Mouse (Mus musculus): ENCODE measurements around the gene AC124108.1. TPM values are rescaled to one million over a fixed set of nuclear protein-coding genes. Genes with fewer than 3 reads are reported as not detected.
A peak's percentile ranks its signal among the peaks of the same experiment; 100 is the strongest.

The AC124108.1 gene
- polyA plus RNA-seq, 1 experiment from 2014 or later, result not detected

DNA sequence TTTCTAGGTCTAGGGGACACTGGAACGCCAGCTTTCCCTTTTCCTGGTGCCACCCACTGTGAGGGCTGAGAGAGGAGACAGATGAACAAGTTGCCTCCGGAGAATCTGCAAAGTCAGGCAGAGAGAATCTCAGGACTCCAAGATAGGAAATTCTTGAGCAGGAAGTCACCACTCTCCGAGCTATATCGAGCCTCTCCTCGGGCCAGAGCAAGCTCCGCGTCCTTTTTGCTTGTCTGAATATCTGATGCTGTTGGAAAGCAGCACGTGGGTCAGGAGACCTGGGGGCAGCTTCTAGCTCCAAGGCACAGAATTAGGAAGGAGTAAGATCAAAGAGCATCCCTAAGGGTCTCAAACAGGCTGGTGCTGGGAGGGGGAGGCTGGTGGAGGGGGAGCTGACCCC, 37.6 kb upstream of the AC124108.1 start:
- H3K9ac ChIP-seq (replicated peaks), result no peak overlapping the region
- H3K9me3 ChIP-seq (ENCODE audit: low read length), result no peaks in the 10 kb centered on the region
- DNase-seq (no peak), ATAC-seq (no peak)
- WGBS (ENCODE audit: insufficient replicate concordance), result 54% methylated on average over 8 of the region's 8 CpGs
- no peak for TF ChIP-seq CTCF (IDR thresholded peaks at IDR 0.05; ENCODE audit: low read depth)
- TF ChIP-seq EP300 (IDR thresholded peaks at IDR 0.05; ENCODE audit: low read depth), result no peak
- no peak overlapping the region for H3K27ac ChIP-seq (ENCODE audit: low read depth)
- peaks cover 10% of the 10 kb centered on the region for H3K27me3 ChIP-seq (ENCODE audit: insufficient read depth, low read length)
- H3K4me3 ChIP-seq (ENCODE audit: low read depth, low read length), result no peak overlapping the region
- H3K36me3 ChIP-seq (replicated peaks; ENCODE audit: insufficient read depth, low read length), result no peaks in the 10 kb centered on the region
- H3K4me2 ChIP-seq (ENCODE audit: low read depth, low read length), result no peak overlapping the region
- H3K4me1 ChIP-seq (ENCODE audit: insufficient read depth), result peaks cover 7% of the 10 kb centered on the region

DNA sequence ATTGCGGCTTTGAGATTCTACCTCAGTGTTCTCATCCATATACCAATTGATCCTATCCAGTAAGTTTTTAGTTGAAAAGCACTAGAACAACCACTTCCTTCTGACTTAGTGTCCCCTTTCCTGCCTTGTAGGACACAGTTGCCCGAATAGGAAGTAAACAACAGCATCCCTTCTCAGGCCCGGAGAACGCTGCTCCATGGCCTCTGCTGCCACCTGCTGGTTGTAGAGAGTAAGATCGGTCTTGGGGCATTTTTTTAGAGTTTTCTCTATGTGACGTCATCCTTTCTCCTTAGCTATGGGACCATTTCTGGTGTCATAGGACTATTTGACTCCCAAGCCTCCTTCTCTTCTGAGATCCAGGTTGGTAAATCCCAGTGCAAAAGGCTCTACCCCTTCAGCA, 35.5 kb upstream of the AC124108.1 start:
- WGBS (ENCODE audit: insufficient replicate concordance), result 9% methylated on average over 6 of the region's 6 CpGs
- ATAC-seq (peak; percentile 56), DNase-seq (peak; percentile 85)
- Histone ChIP-seq H3K9ac (replicated peaks) (no peak overlapping the region), H3K4me1 (ENCODE audit: insufficient read depth) (0 out of 2 replicates have a peak, but pooled peaks cover 2% of the 10 kb centered on the region), H3K27me3 (ENCODE audit: insufficient read depth, low read length) (peaks cover 16% of the 10 kb centered on the region), H3K27ac (ENCODE audit: low read depth) (no peak overlapping the region), H3K4me2 (ENCODE audit: low read depth, low read length) (peak overlapping the region; percentile 14; the same call in 1 of the 2 replicates), H3K4me3 (ENCODE audit: low read depth, low read length) (no peak overlapping the region), H3K36me3 (replicated peaks; ENCODE audit: insufficient read depth, low read length) (no peaks in the 10 kb centered on the region), H3K9me3 (ENCODE audit: low read length) (no peaks in the 10 kb centered on the region)
- TF ChIP-seq EP300 (IDR thresholded peaks at IDR 0.05; ENCODE audit: low read depth), result no peak
- TF ChIP-seq CTCF (IDR thresholded peaks at IDR 0.05; ENCODE audit: low read depth), result peak; percentile 98

DNA sequence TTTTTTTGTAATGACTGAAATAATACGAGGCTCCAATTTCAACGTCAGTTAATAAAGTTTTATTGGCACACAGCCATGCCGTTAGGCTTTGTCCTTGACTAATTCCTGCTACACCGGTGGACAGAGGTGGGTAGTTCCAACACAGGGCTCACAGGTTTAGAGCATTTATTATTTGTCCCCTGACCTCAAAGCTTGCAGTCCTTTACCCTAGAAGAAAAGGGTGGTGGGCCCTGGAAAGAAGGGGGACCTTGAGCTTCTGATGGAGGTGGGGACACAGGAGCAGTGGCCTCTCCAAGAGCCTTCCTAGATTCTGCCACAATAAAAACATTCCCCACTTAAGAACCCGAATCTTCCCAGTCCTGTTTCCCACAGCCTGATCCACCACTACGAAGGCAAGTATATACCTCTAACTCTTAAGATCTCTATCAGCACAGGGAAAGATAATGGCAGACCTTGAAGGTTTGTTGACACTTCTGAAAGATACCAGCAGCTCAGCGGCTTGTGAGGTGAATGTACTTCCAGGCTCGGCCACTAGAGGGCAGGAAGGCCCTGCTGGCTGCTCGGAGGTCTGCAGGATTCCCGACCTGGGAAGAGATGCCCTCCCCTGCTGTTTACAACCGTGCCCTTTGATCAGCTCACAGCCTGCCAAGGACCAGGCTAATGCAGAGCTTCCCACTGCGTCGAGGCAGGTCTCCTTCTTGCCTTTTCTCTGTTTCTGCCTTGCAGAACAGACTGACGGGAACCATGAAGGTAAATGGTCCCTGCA, 34.1 kb upstream of the AC124108.1 start:
- Histone ChIP-seq H3K4me3 (ENCODE audit: low read depth, low read length) (no peak overlapping the region), H3K9me3 (ENCODE audit: low read length) (no peaks in the 10 kb centered on the region), H3K4me1 (ENCODE audit: insufficient read depth) (no peaks in the 10 kb centered on the region), H3K4me2 (ENCODE audit: low read depth, low read length) (no peak overlapping the region), H3K27ac (ENCODE audit: low read depth) (no peak overlapping the region), H3K9ac (replicated peaks) (no peak overlapping the region), H3K36me3 (replicated peaks; ENCODE audit: insufficient read depth, low read length) (no peaks in the 10 kb centered on the region), H3K27me3 (ENCODE audit: insufficient read depth, low read length) (peaks cover 16% of the 10 kb centered on the region)
- DNase-seq (peak; percentile 88), ATAC-seq (peak; percentile 77)
- TF ChIP-seq EP300 (IDR thresholded peaks at IDR 0.05; ENCODE audit: low read depth) (no peak), CTCF (IDR thresholded peaks at IDR 0.05; ENCODE audit: low read depth) (peak; percentile 97)
- WGBS (ENCODE audit: insufficient replicate concordance), result 28% methylated on average over 14 of the region's 14 CpGs

DNA sequence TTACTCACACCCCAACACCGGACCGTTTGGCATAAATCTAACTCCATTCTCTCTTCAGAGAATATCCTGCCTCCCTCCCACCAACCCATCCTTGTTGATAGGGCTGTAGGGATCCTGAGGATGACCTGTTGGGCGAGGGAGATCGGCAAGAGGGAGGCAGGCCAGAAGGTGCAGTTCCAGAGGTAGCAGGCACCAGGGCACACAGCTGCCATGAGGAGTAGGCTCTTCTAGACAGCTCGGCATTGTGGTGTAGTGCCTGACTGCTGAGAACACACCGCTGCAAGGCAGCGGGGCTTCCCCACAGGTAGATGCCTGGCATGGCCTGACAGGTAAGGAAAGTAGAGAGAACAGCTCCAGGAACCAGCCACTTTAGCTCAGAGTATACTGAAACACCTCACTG, 33.4 kb upstream of the AC124108.1 start:
- Histone ChIP-seq H3K4me3 (ENCODE audit: low read depth, low read length) (no peak overlapping the region), H3K36me3 (replicated peaks; ENCODE audit: insufficient read depth, low read length) (no peaks in the 10 kb centered on the region), H3K4me2 (ENCODE audit: low read depth, low read length) (no peak overlapping the region), H3K27me3 (ENCODE audit: insufficient read depth, low read length) (peaks cover 16% of the 10 kb centered on the region), H3K4me1 (ENCODE audit: insufficient read depth) (no peaks in the 10 kb centered on the region), H3K27ac (ENCODE audit: low read depth) (no peak overlapping the region), H3K9ac (replicated peaks) (no peak overlapping the region), H3K9me3 (ENCODE audit: low read length) (no peaks in the 10 kb centered on the region)
- TF ChIP-seq CTCF (IDR thresholded peaks at IDR 0.05; ENCODE audit: low read depth) (no peak), EP300 (IDR thresholded peaks at IDR 0.05; ENCODE audit: low read depth) (no peak)
- no peak for DNase-seq
- 33% methylated on average over 7 of the region's 7 CpGs for WGBS (ENCODE audit: insufficient replicate concordance)
- ATAC-seq, result peak; percentile 20

DNA sequence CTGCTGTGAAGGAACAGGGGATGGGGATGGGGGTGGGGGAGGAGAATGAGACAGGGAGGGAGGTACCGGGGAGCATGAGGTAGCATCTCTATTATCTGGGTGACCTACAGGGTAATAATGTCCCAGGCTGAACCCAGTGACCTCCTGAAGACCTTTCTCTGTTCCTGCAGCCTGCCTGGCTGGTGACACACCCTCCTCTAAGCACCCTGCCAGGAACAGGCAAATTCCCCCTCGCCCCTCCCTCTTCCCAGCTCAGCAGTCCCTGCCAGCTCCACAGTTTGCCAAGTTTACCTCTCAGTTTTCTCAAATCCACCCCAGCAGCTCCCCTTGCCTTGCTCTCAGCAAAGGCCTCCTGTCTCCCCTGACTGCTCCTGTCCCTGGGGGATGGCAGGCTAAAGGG, 32.5 kb upstream of the AC124108.1 start:
- Histone ChIP-seq H3K4me2 (ENCODE audit: low read depth, low read length) (no peak overlapping the region), H3K36me3 (replicated peaks; ENCODE audit: insufficient read depth, low read length) (no peaks in the 10 kb centered on the region), H3K27me3 (ENCODE audit: insufficient read depth, low read length) (peaks cover 18% of the 10 kb centered on the region), H3K4me3 (ENCODE audit: low read depth, low read length) (no peak overlapping the region), H3K4me1 (ENCODE audit: insufficient read depth) (no peaks in the 10 kb centered on the region), H3K27ac (ENCODE audit: low read depth) (no peak overlapping the region), H3K9me3 (ENCODE audit: low read length) (no peaks in the 10 kb centered on the region), H3K9ac (replicated peaks) (no peak overlapping the region)
- TF ChIP-seq CTCF (IDR thresholded peaks at IDR 0.05; ENCODE audit: low read depth), result no peak
- no peak for TF ChIP-seq EP300 (IDR thresholded peaks at IDR 0.05; ENCODE audit: low read depth)
- DNase-seq (no peak), ATAC-seq (no peak)
- WGBS (ENCODE audit: insufficient replicate concordance), result 30% methylated on average over 1 of the region's 2 CpGs

DNA sequence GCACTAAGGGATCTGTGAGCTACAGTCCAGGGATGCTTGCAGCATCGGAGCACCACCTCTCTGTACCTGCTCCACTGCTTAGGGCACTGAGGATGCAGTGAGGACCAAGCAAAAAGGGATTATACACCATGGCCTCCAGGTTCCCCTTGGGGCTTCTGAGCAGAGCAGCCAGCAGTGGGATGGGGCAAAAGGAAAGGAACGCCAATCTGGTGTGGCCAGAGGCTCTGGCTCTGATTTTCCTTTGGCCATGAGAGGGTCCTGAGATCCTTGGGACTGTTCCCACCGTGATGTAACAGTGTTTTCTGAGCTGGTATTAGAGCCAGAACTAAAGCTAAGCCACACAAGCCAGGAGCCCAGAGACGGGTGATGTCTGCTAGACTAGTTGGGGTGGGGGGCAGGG, 31.6 kb upstream of the AC124108.1 start:
- no peaks in the 10 kb centered on the region for H3K9me3 ChIP-seq (ENCODE audit: low read length)
- DNase-seq (no peak), ATAC-seq (no peak)
- WGBS (ENCODE audit: insufficient replicate concordance), result 53% methylated on average over 4 of the region's 4 CpGs
- TF ChIP-seq EP300 (IDR thresholded peaks at IDR 0.05; ENCODE audit: low read depth) (no peak), CTCF (IDR thresholded peaks at IDR 0.05; ENCODE audit: low read depth) (no peak)
- peaks cover 21% of the 10 kb centered on the region for H3K27me3 ChIP-seq (ENCODE audit: insufficient read depth, low read length)
- no peak overlapping the region for H3K27ac ChIP-seq (ENCODE audit: low read depth)
- H3K4me1 ChIP-seq (ENCODE audit: insufficient read depth), result no peaks in the 10 kb centered on the region
- H3K36me3 ChIP-seq (replicated peaks; ENCODE audit: insufficient read depth, low read length), result no peaks in the 10 kb centered on the region
- no peak overlapping the region for H3K4me2 ChIP-seq (ENCODE audit: low read depth, low read length)
- no peak overlapping the region for H3K9ac ChIP-seq (replicated peaks)
- no peak overlapping the region for H3K4me3 ChIP-seq (ENCODE audit: low read depth, low read length)
